Mouse (Mus musculus) gastrocnemius, postnatal 10 days (tissue): ENCODE results near the gene Ciapin1. TPM values are rescaled to one million over a fixed set of nuclear protein-coding genes. Genes with fewer than 3 reads are reported as not detected.
A peak's percentile ranks its signal among the peaks of the same experiment; 100 is the strongest.

Experiments used
- DNase-seq: peaks from one replicate; pipeline ENCODE4 v3.0.0; 2021; ENCODE audit warnings: mixed read lengths
- long read RNA-seq, 2 experiments: library from polyadenylated mRNA; stranded (forward); transcript quantifications; one replicate each; pipeline ENCODE4 v2.0.0; 2021
- total RNA-seq, 2 experiments: library from RNA; stranded (reverse); gene quantifications; 2 replicates each; pipeline ENCODE4 v1.2.3; 2021

Gene Ciapin1
- total RNA-seq: 10 to 100 TPM; 32.5 to 33.1 TPM
- long read RNA-seq, experiment 1, full-length matches to known transcripts: 66 of 94 reads
- long read RNA-seq, experiment 1, partial matches to known transcripts: 18 of 94 reads
- long read RNA-seq, experiment 1, other reads (novel, unspliced or antisense): 10 of 94 reads
- long read RNA-seq, experiment 2, full-length matches to known transcripts: 70 of 89 reads
- long read RNA-seq, experiment 2, partial matches to known transcripts: 12 of 89 reads
- long read RNA-seq, experiment 2, other reads (novel, unspliced or antisense): 7 of 89 reads

DNA sequence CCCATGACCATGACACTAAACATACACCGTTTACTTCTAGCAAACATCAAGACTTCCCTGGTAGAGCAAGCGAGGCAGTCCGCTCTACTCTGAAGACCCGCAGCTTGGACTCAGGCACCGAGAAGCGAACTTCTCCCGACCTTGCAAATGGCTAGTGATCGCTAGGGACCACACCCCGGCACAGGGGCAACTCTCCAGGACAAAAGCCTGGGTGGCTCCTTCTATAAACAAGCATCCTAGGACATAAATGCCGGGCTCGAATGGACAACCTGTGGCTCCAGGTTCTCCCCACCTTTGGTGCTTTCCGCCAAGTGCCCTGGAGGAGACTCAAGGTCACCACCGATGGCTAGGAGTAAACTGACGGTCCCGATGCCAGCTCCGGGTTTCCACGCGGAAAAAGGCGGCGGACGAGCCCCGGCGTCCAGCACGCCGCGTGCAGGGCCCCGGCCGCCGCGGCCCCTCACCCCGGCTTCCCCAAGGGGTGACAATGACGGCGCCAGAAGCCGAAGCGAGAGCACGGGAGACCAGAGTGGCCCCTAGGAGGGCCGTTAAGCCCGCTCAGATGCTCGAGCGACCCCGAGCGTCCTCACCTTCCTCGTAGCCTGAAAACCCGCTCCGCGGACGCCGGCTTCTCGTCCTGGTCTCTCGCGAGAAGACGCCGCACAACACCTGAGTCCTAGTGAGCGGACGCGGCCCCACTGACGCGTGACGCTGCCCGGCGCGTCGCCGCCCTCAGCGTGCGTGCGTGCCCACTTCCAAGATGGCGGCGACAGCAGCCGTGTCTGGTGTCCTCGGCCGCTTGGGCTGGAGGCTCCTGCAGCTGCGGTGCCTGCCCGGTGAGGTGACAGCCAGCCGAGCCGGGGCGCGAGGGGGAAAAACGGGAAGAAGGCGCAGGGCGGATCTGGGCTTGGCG, at the start of gene Ciapin1, which contains the start of gene Coq9:
Ciapin1 (minus strand) TSS at position 697 of the 913 bp plus-strand sequence.
Coq9 (plus strand) TSS at position 660 of the 913 bp plus-strand sequence.
- peak; percentile 93 for DNase-seq

DNA sequence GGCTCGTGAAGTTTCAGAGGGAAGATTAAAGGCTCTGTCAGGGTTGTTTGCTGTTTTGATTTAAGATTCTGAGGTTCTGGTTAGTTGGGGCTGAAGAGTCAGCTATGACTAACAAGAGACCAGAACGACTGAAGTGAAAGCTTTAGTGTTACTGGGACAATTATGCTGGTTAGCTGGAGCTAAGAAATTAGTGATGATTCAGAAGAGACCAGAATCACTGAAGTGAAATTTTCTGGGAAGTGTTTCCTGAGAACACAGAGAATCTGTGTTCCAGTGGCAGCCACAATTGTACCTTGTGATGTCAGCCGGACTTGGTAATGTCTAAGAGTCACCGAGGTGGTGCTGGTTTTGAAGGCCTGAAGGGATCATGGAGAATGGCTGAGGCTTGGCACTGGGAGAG, 42.6 kb upstream of the Ciapin1 start:
- no peak for DNase-seq

DNA sequence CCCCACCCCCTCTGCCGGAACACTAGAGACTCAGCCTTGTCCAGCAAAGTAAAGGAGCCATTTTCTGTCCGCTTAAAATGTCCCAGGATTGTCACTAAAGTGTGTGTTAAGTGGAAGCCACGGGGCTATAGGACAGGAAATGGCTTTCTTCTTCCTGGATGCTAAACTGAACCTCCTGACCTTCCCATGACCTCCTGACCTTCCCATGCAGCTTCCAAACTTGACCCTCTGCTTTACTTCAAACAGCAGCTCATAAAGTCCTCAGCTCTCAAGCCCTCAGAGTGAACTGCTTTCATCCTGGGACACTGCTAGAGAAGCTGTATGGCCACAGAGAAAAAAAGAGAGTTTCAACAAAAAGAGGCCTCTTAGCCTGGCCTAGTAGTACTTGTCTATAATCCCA, 38.7 kb upstream of the Ciapin1 start:
- DNase-seq: no peak

DNA sequence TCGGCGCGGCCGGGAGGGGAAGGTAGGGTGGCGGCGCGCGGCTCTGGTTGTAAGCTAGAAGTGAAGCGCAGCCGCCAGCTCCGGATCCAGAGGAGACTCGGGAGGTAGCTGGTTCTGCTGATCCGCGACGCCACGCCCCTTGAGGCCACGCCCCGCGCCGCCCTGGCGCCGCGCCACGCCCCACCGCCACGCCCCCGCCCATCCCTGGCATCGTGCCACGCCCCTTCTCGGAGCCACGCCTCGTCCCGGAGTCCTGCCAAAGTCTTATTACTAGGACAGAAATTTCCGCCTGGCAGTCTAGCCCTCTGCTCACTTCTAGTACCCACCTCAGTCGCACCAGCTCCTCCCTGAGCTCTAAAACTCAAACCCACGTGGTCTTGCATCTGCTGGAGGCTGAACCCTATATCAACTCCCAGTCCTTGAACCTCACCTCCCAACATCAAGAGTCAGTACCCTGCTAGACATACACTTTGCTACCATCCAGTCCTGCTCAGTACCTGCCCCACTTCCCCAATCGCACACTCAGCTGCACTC, 38.1 kb upstream of the Ciapin1 start, which contains the start of gene Dok4:
Dok4 (minus strand) TSS at position 134 of the 534 bp plus-strand sequence.
- DNase-seq: peak; percentile 92

DNA sequence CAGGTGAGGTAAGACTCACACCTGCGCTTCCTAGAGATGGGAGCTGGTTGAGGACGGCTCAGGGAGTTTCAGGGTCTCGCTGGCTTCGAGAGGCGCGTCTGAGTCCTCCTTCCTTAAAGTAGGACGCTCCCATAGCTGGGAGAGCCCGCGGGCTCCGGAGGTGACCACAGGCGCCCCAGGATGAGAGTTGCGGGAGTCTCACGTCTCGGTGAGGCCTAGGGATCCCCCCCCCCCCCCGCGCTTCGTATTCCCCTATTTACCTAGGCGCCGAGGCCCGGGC, 37.7 kb upstream of the Ciapin1 start:
- no peak for DNase-seq

DNA sequence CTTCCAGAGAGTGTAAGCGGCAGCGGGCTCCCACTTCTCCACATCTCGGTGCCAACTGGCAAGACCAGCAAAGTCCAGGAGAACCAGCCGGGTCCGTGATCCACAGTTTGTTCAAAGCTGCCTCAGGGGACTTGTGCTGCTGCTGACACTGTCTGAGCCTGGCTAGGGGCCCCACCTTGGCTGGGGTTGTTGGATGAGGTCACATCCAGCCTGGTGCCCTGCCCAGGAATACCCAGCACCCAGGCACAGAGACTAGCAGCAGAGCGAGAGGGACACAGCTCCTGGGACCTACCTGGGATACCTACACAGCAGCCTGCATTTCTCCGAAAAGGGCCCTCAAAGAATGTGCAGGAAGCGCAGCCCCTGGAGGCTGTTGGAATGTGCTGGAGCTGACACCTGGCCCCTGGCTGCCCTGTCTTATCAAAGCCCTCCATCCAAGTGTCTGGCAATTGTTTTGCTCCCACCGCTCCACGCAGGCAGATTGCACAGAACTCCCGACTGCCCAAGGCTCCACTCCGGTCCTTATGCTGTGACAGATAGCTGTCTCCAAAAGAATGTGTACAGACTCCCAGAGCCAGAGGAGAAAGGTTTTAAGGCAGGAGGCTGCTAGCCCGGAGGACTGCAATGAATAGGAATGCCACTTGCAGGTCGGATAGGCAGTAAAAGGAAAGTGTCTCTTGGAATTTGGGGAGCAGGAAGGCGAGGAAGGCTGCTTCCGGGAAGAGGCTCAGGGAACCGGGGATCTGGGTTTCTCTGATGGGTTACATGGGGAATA, 37.1 kb upstream of the Ciapin1 start:
- no peak for DNase-seq

DNA sequence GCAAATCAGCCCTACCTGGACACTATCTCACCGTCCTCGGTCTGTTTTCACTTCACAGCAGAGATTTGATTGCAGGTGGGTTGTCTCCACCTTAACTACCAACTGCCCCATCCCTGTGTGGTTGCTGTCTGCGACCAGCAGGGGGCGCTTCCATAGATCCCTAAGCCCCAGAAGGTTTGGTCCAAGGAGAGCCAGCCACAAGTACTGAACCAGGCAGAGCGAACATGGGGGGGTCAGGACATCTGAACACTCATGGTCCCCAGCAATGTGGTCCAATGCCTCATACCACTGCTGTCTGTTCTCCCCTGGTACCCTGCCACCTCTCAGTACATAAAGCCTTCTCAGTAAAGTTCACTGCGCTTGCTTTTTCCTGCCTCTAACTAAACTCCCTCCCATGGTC, 36.2 kb upstream of the Ciapin1 start:
- DNase-seq: peak; percentile 76

DNA sequence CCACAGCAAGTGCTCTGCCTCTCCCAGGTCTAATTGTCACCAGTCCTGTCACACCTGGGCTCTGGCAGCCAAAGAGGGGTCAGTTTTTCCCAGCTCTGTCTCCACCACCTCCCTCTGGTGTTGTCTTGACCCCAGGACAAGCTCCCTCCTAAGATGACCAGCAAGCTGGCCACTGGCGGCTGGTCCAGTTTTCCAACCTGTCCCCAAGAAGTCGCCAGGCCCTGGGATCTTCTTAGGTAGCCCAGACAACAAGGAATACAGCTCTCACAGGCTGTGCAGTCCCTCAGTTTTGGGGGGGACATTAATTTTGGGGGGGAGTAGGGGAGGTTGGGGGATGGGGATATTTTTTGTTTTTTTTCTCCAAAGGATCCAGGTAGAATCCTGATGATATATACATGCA, 34.4 kb upstream of the Ciapin1 start:
- DNase-seq: no peak

DNA sequence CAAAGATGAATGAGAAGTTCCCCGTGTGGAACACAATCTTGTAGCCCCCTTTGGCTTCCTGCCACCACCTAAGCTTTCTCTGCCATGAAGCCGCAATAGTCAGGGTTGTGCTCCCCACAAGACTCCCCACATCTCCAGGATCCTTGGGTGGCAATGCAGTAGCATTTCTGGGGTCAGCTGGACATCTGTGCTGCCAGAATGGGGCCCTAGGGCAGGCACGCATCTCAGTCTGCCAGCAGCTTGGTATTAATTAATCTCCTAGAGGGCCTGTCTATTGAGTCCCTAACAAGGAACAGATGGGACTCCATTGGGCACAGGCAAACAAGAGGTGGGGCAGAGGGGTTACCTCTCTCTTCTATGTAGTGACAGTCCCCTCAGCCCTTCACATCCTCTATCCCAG, 34.0 kb upstream of the Ciapin1 start:
- DNase-seq: no peak

DNA sequence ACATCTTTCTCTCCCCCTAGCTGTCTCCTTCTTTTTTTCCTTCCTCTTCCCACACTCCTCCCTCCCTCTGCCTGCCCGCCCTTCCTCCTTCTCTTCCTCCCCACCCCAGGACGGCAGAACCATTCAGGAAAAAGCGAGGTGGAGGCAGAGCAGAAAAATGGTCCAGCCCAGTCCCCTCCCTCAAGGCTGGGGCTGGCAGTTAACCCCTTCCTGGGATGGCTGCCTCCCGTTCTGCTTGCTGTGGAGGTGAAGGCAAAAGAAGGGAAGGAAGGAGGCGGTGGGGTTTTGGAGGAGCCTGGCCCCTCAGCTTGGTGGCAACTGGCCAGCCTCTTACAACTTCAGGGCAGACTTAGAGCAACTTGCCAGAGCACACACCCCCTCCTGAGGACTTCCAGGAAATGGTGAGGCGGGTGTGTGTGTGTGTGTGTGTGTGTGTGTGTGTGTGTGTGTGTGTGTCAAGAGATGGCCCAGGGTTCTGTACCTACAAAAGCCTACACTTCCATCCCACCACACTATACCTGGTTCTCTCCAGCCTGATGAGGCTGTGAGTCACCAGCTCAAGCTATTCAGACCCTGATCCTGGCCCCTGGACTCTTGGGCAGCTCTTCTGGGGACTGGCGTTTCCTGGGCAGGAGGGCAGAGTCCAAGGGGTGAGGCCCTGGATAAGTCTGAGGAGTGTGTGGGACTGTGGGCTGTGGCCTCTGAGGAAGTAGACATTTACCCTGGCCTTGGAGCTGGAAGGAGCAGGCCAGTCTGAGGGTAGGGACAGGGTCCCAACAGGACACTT, 33.1 kb upstream of the Ciapin1 start:
- DNase-seq: peak; percentile 48

DNA sequence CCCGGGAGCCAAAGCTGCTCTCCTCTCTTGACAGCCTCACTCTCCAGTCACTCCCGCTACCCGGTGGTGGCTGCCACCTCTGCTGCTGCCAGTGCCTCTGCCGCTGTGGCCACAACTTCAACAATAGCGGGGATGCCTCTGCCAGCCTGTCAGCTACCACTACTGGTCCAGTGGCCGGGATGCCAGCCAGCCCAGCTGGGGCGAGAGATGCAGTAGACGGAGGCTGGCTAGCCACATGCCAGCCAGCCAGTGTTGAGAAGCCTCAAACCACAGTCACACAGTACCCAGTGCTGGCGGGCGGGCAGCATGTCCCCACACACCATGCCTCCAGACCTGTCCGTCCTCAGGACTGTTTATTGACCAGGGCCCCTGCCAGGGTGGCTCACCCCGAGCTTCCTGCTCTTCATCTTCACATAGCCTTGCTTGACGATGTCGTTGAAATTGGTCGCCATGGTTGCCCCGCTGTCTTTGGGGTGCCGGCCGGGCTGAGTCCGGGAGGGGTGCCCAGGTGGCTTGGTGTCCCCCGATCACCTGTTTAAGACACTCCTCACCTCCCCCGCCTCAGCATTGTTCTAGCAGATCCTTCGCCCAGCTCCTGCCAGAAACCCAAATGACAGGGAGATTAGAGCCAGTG, 32.4 kb upstream of the Ciapin1 start:
- DNase-seq: peak; percentile 58

DNA sequence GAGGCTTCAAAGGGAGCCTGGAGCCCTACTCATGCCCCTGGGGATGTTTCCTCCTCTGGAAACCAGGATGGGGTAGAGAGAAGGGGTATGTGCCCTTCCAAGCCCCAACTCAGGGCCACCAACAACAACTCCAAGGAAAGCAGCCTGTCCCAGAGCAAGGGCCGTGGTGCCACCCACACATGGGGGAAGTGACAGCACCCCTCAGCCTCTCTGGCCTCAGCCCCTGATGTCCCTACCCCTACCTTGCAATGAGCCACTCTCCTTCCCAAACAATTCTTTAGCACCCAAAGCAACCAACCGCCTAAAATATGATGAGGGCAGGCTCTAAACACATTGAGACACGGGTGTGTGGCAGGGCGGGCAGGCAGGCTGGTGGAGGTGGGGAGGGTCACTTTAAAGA, 31.8 kb upstream of the Ciapin1 start:
- no peak for DNase-seq

DNA sequence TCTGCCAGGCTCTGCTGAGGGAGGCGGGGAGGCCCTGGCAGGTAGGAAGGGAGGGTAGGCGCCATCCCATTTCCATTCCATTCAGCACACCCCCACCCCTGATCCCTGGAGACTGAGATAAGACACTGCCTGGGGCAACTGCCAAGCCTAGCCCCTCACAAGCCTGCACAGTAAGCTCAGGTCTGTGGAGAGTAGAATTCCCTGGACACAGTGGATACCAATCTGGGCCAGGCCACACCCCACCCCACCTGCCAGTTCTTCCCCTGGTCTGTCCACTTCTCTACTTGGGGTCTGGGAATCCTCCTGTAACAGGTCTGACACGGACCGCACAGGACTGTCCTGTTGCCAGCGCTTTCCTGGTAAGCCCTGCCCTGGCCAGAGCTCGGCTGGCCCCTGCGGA, 31.0 kb upstream of the Ciapin1 start:
- DNase-seq: no peak

DNA sequence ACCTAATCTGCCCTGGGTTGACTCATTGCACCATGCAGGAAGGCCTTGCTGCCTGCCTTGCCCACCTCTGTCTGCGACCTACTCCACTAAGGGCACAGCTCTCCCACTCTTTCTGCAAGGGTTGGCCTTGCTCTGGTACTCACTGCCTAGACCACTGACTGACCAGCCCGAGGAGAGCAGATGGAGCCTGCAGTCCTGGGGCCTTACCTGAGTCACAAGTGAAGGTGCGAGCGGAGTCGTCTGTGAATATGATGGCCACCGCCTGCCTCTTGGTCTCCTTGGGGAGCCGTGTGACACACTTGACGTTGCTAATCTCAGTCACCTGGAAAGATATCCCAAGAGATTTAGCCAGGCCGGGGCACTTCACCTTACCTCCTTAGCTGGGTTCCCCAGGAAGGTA, 28.8 kb upstream of the Ciapin1 start:
- no peak for DNase-seq

DNA sequence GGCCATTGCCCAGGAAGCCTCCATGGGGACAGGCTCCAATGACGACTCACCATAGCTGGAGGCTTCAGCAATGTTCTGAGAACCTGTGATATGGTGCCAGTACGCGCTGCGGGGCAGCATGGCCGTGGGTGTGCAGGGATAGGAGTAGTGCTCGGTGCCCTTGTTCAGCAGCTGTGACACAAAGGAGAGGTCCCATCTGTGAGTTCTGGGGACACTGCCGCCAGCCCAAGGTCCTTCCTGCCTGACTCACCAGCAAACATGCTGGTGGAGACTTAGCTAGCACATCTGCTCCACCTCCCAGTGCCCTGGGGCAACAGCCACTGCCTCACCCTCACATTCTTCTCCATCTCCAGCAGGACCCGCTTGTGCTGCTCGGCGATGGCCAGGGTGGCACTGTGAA, 27.1 kb upstream of the Ciapin1 start:
- no peak for DNase-seq

DNA sequence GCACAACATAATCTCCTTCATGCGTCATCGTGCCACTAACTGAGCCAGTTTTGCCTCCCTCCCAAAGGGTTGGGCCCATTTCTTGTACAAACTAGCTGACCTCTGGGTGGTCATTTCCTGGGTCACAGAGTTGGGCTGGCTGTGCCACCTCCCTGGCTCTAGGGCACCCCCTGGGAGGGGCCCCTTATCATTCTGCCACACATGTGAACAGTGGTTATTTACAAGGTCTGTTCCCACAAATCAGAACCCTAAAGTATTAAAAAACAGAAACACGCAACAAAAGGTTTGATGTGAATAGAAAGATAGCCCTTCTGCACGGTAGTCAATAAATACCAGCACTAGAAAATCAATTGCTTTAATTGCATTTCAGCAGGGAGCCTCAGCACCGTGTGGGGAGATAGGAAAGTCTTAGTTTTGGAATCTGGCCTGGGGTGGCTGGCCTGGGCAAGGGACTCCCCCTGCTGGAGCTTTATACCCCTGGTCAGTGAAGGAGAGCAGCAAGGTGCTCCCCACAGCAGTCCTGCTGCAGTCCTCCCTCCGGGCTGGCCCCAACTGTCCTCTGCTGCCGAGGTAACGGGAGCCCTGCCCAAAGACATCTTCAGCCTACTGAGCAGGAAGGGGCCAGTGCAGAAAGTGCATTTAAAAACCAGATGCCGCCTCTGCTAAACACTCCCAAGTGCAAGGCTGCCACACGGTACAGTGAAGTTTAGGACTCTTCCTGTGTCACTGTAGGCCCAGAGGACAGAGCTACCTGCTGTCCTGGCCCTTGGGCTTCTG, 25.9 kb upstream of the Ciapin1 start:
- no peak for DNase-seq

DNA sequence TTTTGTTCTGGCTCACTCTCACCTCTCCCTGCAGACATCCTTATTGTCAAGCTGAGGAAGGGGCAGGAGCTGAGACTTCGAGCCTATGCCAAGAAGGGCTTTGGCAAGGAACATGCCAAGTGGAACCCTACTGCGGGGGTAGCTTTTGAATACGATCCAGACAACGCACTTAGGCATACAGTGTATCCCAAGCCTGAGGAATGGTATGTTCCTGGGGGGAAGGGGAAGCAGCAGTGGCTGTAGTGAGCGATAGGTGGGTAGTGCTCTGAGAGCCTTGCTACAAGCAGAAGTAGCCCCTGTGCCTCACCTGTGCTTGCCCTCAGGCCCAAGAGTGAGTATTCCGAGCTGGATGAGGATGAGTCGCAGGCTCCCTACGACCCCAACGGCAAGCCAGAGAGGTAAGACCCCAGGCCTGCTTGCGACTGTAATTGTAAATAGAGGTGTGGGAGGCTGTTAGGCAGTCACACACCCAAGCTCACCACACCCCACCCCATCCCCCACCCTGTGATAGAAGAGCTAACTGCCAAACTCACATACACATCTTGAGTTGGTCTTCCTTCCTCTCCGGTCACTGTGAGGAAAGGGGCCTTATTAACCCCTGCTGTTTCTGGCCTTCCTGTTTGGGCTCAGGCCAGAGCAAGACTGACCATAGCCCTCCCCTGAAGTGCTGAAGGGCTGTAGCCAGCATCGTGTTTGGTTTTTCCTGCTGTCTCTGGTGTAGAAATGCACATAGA, 24.5 kb upstream of the Ciapin1 start:
- DNase-seq: no peak

DNA sequence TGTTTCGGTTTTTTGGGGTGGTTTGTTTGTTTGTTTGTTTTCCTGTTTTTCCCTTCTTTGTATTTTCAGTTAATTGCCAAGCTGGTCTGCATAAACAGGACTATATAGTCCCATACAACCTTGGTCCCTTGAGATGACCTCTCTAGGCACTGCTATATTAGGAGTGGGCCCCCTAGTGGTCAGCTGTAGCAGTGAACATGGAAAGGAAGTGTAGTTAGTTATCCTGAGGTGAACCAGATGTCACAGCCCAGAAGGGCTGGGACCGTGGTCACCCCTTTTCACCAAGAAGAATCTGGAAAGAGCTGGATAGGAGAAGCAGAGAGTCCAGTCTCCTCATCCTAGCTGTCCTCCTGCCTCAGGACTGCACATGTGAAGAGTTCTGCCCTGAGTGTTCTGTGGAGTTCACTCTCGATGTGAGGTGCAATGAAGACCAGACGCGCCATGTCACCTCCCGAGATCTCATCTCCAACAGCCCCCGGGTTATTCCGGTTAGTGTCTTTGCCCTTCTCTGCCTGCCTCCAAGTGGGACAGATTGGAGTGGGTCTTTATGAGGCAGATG, 23.3 kb upstream of the Ciapin1 start:
- peak; percentile 74 for DNase-seq
